Mouse (Mus musculus): ENCODE data around the gene Nes.

- TF ChIP-seq POLR2A (IDR thresholded peaks at IDR 0.05; ENCODE audit: borderline replicate concordance, extremely low read depth, low read depth, low read length) (no peak), CTCF (IDR thresholded peaks at IDR 0.05; ENCODE audit: insufficient read depth, low read length) (no peak)
Measured at GRCm38 (mm10) chr3:88002291-88002976, 31.6 kb downstream of the Nes start.
